Mouse (Mus musculus) forebrain, embryonic 15.5 days (tissue): Measurements from ENCODE around the gene Mcl1. TPM values are rescaled to one million over a fixed set of nuclear protein-coding genes. Genes with fewer than 3 reads are reported as not detected.

ENCODE experiments used
- ATAC-seq: fragments of 200-750 bp; cut with Nextera tagmentation; replicated peaks from 2 replicates; pipeline ENCODE4 v1.8.0; 2017; ENCODE audit warnings: mild to moderate bottlenecking, moderate TSS enrichment, moderate library complexity
- H3K27ac ChIP-seq: fragments of 300-500 bp; sonication (generic); replicated peaks from 2 replicates; pipeline ENCODE4 v1.5.1; 2015; ENCODE audit warnings: mild to moderate bottlenecking, inconsistent platforms
- H3K27me3 ChIP-seq: fragments of 300-500 bp; sonication (generic); 2 replicates; pipeline ENCODE4 v1.6.1; 2015; ENCODE audit warnings: inconsistent platforms
- H3K36me3 ChIP-seq: fragments of 300-500 bp; sonication (generic); 2 replicates; pipeline ENCODE4 v1.6.1; 2015; ENCODE audit warnings: mild to moderate bottlenecking, inconsistent platforms
- H3K4me1 ChIP-seq: fragments of 300-500 bp; sonication (generic); 2 replicates; pipeline ENCODE4 v1.6.1; 2015; ENCODE audit warnings: inconsistent platforms
- H3K4me2 ChIP-seq: fragments of 300-500 bp; sonication (generic); replicated peaks from 2 replicates; pipeline ENCODE4 v1.6.1; 2015; ENCODE audit warnings: mild to moderate bottlenecking, inconsistent platforms
- H3K4me3 ChIP-seq: fragments of 300-500 bp; sonication (generic); 2 replicates; pipeline ENCODE4 v1.5.1; 2015; ENCODE audit warnings: mild to moderate bottlenecking, inconsistent platforms
- H3K9ac ChIP-seq: fragments of 300-500 bp; sonication (generic); replicated peaks from 2 replicates; pipeline ENCODE4 v1.6.1; 2015; ENCODE audit warnings: mild to moderate bottlenecking, inconsistent platforms
- H3K9me3 ChIP-seq: fragments of 300-500 bp; sonication (generic); 2 replicates; pipeline ENCODE4 v1.6.1; 2016; ENCODE audit warnings: inconsistent platforms
- WGBS: fragments of 180-500 bp; shearing (Covaris S2); methylation state at CpG from one replicate; pipeline ENCODE4 v1.1.7; 2015; ENCODE audit warnings: mixed read lengths; 5-methylcytosine and 5-hydroxymethylcytosine counted together
- polyA plus RNA-seq: library from polyadenylated mRNA; unstranded; fragments of >200 nt; fragmentation: Nextera tagmentation; extraction: Ambion mirVana; gene quantifications from 2 replicates; pipeline ENCODE4 v1.2.1, GENCODE M21; 2015

The Mcl1 gene
- polyA plus RNA-seq, 1 experiment from 2014 or later = 52.4 TPM

GRCm38 (mm10) chr3:95694808-95695703, 36.5 kb downstream of the Mcl1 start:
- H3K4me2 ChIP-seq = no peak overlapping the region
- no peaks in the 10 kb centered on the region for H3K4me1 ChIP-seq
- 0 out of 2 replicates have a peak, but pooled peaks cover 5% of the 10 kb centered on the region for H3K36me3 ChIP-seq
- 90% methylated on average over 11 of the region's 11 CpGs for WGBS
- H3K9me3 ChIP-seq = no peaks in the 10 kb centered on the region
- H3K27ac ChIP-seq = no peak overlapping the region
- H3K9ac ChIP-seq = no peak overlapping the region
- H3K4me3 ChIP-seq = no peak overlapping the region
- no peaks in the 10 kb centered on the region for H3K27me3 ChIP-seq
- ATAC-seq = no peak

GRCm38 (mm10) chr3:95695796-95696195, 37.2 kb downstream of the Mcl1 start:
- 69% methylated on average over 3 of the region's 3 CpGs for WGBS
- Histone ChIP-seq H3K27me3 (no peaks in the 10 kb centered on the region), H3K9ac (no peak overlapping the region), H3K9me3 (no peaks in the 10 kb centered on the region), H3K27ac (no peak overlapping the region), H3K36me3 (0 out of 2 replicates have a peak, but pooled peaks cover 5% of the 10 kb centered on the region), H3K4me1 (no peaks in the 10 kb centered on the region), H3K4me2 (no peak overlapping the region), H3K4me3 (no peak overlapping the region)
- no peak for ATAC-seq

- Histone ChIP-seq H3K36me3 (0 out of 2 replicates have a peak, but pooled peaks cover 2% of the 10 kb centered on the region), H3K27ac (no peak overlapping the region), H3K4me2 (no peak overlapping the region), H3K9ac (no peak overlapping the region), H3K27me3 (no peaks in the 10 kb centered on the region), H3K4me1 (peaks cover 3% of the 10 kb centered on the region; the same call in 1 of the 2 replicates), H3K4me3 (no peak overlapping the region), H3K9me3 (no peaks in the 10 kb centered on the region)
- ATAC-seq = no peak
- WGBS = 60% methylated on average over 7 of the region's 7 CpGs
Observed at GRCm38 (mm10) chr3:95696360-95696759, 37.8 kb downstream of the Mcl1 start.

- no peak overlapping the region for H3K4me2 ChIP-seq
- H3K4me1 ChIP-seq = peaks cover 10% of the 10 kb centered on the region
- no peaks in the 10 kb centered on the region for H3K36me3 ChIP-seq
- 95% methylated on average over 4 of the region's 4 CpGs for WGBS
- H3K9ac ChIP-seq = no peak overlapping the region
- ATAC-seq = no peak
- no peaks in the 10 kb centered on the region for H3K27me3 ChIP-seq
- no peak overlapping the region for H3K27ac ChIP-seq
- H3K4me3 ChIP-seq = no peak overlapping the region
- H3K9me3 ChIP-seq = no peaks in the 10 kb centered on the region
Observed at GRCm38 (mm10) chr3:95698286-95698685, 39.7 kb downstream of the Mcl1 start.

- H3K27ac ChIP-seq = no peak overlapping the region
Observed at GRCm38 (mm10) chr3:95700233-95700681, 41.7 kb downstream of the Mcl1 start.

GRCm38 (mm10) chr3:95701085-95701484, 42.5 kb downstream of the Mcl1 start:
- 79% methylated on average over 2 of the region's 2 CpGs for WGBS
- Histone ChIP-seq H3K4me1 (peaks cover 10% of the 10 kb centered on the region), H3K27ac (no peak overlapping the region), H3K9ac (no peak overlapping the region), H3K27me3 (no peaks in the 10 kb centered on the region), H3K4me3 (no peak overlapping the region), H3K4me2 (no peak overlapping the region), H3K9me3 (no peaks in the 10 kb centered on the region), H3K36me3 (no peaks in the 10 kb centered on the region)
- no peak for ATAC-seq

More at GRCm38 (mm10) chr3:95700233-95700681, 41.7 kb downstream of the Mcl1 start:
- no peak overlapping the region for H3K9ac ChIP-seq
- H3K27me3 ChIP-seq = no peaks in the 10 kb centered on the region
- no peak for ATAC-seq
- H3K4me1 ChIP-seq = peaks cover 10% of the 10 kb centered on the region
- H3K9me3 ChIP-seq = no peaks in the 10 kb centered on the region
- no peak overlapping the region for H3K4me2 ChIP-seq
- no peak overlapping the region for H3K4me3 ChIP-seq
- H3K36me3 ChIP-seq = no peaks in the 10 kb centered on the region
- whole genome bisulfite sequencing = 71% methylated on average over 6 of the region's 6 CpGs

GRCm38 (mm10) chr3:95701877-95702540, 43.4 kb downstream of the Mcl1 start:
- peak; percentile 91 for ATAC-seq
- peaks cover 10% of the 10 kb centered on the region for H3K4me1 ChIP-seq
- H3K9ac ChIP-seq = peak overlapping the region; percentile 26
- peak overlapping the region; percentile 24 for H3K4me3 ChIP-seq
- peak overlapping the region; percentile 45 for H3K4me2 ChIP-seq
- no peaks in the 10 kb centered on the region for H3K36me3 ChIP-seq
- WGBS = 3% methylated on average over 24 of the region's 24 CpGs
- no peaks in the 10 kb centered on the region for H3K27me3 ChIP-seq
- no peak overlapping the region for H3K27ac ChIP-seq
- H3K9me3 ChIP-seq = no peaks in the 10 kb centered on the region

- H3K9me3 ChIP-seq = no peaks in the 10 kb centered on the region
- WGBS = 98% methylated on average over 3 of the region's 3 CpGs
- ATAC-seq = no peak
Observed at GRCm38 (mm10) chr3:95703276-95703675, 44.7 kb downstream of the Mcl1 start.

GRCm38 (mm10) chr3:95704612-95705011, 46.0 kb downstream of the Mcl1 start:
- Histone ChIP-seq H3K9ac (no peak overlapping the region), H3K27me3 (no peaks in the 10 kb centered on the region), H3K4me2 (no peak overlapping the region), H3K9me3 (no peaks in the 10 kb centered on the region), H3K4me3 (no peak overlapping the region), H3K27ac (no peak overlapping the region), H3K36me3 (no peaks in the 10 kb centered on the region), H3K4me1 (peaks cover 10% of the 10 kb centered on the region)
- no peak for ATAC-seq
- WGBS = 90% methylated on average over 4 of the region's 4 CpGs

More at GRCm38 (mm10) chr3:95703276-95703675, 44.7 kb downstream of the Mcl1 start:
- Histone ChIP-seq H3K4me2 (no peak overlapping the region), H3K4me3 (no peak overlapping the region), H3K4me1 (peaks cover 10% of the 10 kb centered on the region), H3K27ac (no peak overlapping the region), H3K27me3 (no peaks in the 10 kb centered on the region), H3K9ac (no peak overlapping the region), H3K36me3 (no peaks in the 10 kb centered on the region)

- Histone ChIP-seq H3K9me3 (no peaks in the 10 kb centered on the region), H3K27ac (no peak overlapping the region), H3K27me3 (no peaks in the 10 kb centered on the region), H3K4me2 (no peak overlapping the region), H3K36me3 (no peaks in the 10 kb centered on the region), H3K4me1 (peaks cover 8% of the 10 kb centered on the region), H3K4me3 (no peak overlapping the region), H3K9ac (no peak overlapping the region)
- ATAC-seq = no peak
- 89% methylated on average over 4 of the region's 4 CpGs for WGBS
Observed at GRCm38 (mm10) chr3:95706273-95706672, 47.7 kb downstream of the Mcl1 start.

GRCm38 (mm10) chr3:95707497-95707896, 48.9 kb downstream of the Mcl1 start:
- no peaks in the 10 kb centered on the region for H3K36me3 ChIP-seq
- no peak overlapping the region for H3K27ac ChIP-seq
- no peak overlapping the region for H3K4me3 ChIP-seq
- WGBS = 95% methylated on average over 7 of the region's 7 CpGs
- H3K9ac ChIP-seq = no peak overlapping the region
- H3K4me1 ChIP-seq = no peaks in the 10 kb centered on the region
- H3K27me3 ChIP-seq = no peaks in the 10 kb centered on the region
- no peaks in the 10 kb centered on the region for H3K9me3 ChIP-seq
- no peak overlapping the region for H3K4me2 ChIP-seq
- no peak for ATAC-seq

GRCm38 (mm10) chr3:95709044-95709443, 50.5 kb downstream of the Mcl1 start:
- no peak overlapping the region for H3K4me2 ChIP-seq
- H3K9me3 ChIP-seq = no peaks in the 10 kb centered on the region
- H3K4me3 ChIP-seq = no peak overlapping the region
- H3K27me3 ChIP-seq = no peaks in the 10 kb centered on the region
- H3K36me3 ChIP-seq = no peaks in the 10 kb centered on the region
- H3K4me1 ChIP-seq = no peaks in the 10 kb centered on the region
- 92% methylated on average over 4 of the region's 4 CpGs for WGBS
- ATAC-seq = no peak
- H3K27ac ChIP-seq = no peak overlapping the region
- H3K9ac ChIP-seq = no peak overlapping the region
